Mouse (Mus musculus) 416B (cell line): ENCODE data around the gene Rptor.
A peak's percentile ranks its signal among the peaks of the same experiment; 100 is the strongest.

Source experiments
- DNase-seq: peaks from one replicate; pipeline ENCODE4 v3.0.0; 2011; ENCODE audit warnings: low read depth

The Rptor gene

GRCm38 (mm10) chr11:119738990-119739846, 136.5 kb downstream of the Rptor start:
- no peak for DNase-seq

- DNase-seq, result no peak
Observed at GRCm38 (mm10) chr11:119741401-119741800, 138.7 kb downstream of the Rptor start.

- DNase-seq, result no peak
Observed at GRCm38 (mm10) chr11:119744436-119744835, 141.7 kb downstream of the Rptor start.

DNA sequence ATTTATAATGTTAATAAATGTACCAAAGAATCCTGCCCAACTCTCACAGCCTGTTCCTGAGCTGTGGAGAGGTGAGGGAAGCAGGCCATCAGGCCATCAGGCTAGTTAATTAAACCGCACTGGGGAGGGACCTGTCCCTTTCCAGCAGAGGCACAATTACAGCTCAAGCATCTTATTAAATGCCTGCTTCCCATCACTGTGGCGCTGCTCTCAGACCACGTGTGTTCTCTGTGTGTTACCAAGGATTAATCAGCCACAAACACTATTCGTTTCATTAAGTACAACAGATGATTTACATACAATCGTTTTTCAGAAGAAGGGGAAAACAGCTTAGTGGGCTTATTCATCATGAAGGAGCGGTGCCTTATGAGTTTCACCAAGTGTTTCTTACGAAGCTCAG, 142.6 kb downstream of the Rptor start:
- no peak for DNase-seq

GRCm38 (mm10) chr11:119754459-119754858, 151.8 kb downstream of the Rptor start:
- DNase-seq, result no peak

- DNase-seq, result no peak
Observed at GRCm38 (mm10) chr11:119758214-119758613, 155.5 kb downstream of the Rptor start.

GRCm38 (mm10) chr11:119758705-119759327, 156.1 kb downstream of the Rptor start:
- DNase-seq, result no peak

DNA sequence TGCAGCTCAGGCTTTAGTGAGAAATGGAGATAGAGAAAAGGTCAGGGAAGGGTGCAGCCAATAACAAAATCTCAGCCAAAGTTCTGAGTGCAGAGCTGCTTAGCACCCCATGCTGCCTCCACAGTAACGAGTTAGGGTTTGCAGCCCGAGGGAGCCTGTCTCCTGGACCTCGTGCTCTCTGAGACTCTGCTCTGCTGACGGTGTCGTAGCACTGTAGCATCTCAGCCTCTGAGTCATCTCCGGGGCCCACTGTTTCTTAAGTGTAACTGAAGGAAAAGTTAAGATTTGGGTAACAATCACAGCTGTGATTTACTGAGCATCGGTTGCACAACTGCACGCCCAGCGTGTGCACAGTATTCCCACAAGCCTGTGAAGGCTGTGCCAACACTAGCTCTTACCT, 160.2 kb downstream of the Rptor start:
- DNase-seq, result peak; percentile 31

DNA sequence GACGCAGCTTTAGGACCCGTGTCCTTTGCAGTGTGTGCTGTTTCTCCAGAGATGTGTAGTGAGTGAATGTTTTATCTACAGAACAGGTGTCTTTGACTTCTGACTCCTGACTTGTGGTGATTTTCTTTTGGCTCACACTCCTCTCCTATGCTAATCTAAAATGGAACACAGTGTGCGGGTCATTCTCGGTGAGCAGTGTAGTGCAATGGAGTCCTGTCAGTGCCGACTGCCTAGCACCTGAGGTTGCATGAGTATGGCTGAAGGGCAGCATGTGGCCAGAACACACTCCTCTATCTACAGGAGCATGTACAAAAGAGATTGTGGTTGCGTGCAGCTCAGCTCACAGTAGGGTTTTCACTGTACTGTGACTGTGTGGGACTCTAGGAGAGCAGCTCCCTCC, 163.3 kb downstream of the Rptor start:
- DNase-seq, result no peak

- DNase-seq, result no peak
Observed at GRCm38 (mm10) chr11:119766782-119767459, 164.2 kb downstream of the Rptor start.

DNA sequence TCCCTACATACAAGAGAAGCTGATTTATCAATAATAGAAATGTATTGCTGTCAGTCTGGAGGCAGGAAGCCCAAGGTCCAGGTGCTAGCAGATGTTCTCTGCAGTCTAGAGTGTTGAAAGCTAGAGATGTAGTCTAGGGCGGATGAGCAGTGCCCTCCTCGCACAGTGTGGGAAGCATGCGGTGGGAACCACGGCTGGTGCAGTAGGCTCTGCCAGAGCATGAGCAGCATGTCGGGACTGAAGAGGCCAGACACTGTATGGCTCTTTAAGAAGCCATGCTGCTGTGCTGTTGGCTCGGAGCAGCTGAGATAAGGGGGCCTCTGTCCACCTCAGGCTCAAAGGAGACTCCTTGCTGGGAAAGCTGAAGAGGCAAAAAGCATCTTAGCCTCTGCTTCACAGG, 164.8 kb downstream of the Rptor start:
- no peak for DNase-seq

GRCm38 (mm10) chr11:119768511-119768910, 165.8 kb downstream of the Rptor start:
- DNase-seq, result no peak

DNA sequence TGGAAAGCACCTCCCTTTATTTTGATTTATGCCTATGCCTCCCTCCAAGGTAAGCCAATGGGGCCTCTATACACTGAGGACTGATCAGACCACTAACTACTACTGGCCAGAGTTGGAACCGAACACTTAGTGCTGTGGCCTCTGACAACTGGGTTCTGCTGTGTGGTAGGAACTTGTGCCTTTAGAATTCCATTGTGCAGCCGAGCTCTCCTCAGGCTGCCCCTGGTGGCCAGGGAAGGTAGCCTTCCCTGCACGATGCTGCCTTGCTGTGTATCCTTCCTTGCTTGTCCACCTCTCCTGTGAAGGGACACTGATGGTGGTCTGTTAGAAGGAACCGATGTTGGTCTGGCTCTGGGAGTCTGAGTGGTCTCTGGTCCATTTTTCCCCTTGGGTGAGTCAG, 167.0 kb downstream of the Rptor start:
- DNase-seq, result no peak

- no peak for DNase-seq
Observed at GRCm38 (mm10) chr11:119770985-119771384, 168.3 kb downstream of the Rptor start.

GRCm38 (mm10) chr11:119772896-119773295, 170.2 kb downstream of the Rptor start:
- DNase-seq, result no peak

- peak; percentile 87 for DNase-seq
Observed at GRCm38 (mm10) chr11:119775076-119775760, 172.5 kb downstream of the Rptor start.

GRCm38 (mm10) chr11:119777236-119777635, 174.5 kb downstream of the Rptor start:
- DNase-seq, result peak; percentile 84

DNA sequence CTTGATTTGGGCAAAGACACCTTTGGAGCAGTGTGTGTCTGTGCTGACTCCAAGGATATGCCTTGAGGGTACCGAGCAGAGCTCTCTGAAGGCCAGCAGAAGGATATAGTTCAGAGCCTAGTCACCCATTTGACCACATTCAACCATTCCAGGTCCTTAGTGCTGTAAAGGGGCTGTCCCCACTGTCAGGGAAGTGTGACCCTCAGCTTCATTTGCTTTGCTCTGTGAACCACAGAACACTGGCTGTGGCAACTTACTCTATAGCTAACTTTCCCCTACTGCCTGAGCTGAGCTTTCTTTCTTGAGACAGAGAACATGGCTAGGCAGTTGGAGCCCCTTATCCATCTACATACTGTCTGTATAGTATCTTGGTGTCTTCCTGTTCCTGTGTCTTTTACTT, 175.2 kb downstream of the Rptor start:
- DNase-seq, result no peak

DNA sequence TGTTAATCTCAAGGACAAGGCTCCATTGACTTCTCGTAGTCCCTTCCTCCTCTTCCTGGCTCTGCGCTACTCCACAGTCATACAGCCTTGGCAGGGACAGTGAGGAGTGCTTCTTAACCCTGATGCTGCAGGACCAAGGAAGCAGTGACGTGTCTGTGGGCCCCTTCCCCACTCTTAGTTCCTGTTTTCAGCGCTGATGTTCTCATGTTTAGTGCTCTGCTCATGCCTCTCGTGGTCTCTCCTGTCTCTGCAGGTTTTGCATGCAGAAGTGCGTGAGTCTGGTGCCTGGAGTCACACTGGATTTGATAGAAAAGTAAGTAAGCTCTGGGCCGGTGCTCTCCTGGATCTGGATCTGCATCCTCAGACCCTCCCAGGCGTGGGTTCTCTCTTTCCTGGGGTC, 177.6 kb downstream of the Rptor start:
- DNase-seq, result no peak

DNA sequence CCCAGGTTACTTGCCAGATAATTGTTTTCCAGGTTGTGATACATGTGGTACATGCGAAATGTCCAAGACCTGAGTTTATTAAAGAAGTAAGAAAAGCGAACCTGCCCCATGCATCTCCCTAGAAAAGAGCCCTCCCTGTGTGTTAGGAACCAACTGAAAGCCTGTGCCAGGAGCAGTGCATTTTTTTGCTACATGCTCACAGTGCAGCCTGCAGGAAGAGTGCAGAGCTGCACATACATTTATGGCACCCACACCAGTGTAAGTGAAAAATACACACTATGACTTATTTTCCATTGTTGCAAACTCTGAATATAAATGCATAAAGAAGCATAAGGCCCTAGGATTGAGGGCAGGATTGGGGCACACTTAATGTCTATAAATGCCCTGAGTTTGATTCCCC, 178.5 kb downstream of the Rptor start:
- DNase-seq, result no peak

GRCm38 (mm10) chr11:119781726-119782125, 179.0 kb downstream of the Rptor start:
- no peak for DNase-seq

DNA sequence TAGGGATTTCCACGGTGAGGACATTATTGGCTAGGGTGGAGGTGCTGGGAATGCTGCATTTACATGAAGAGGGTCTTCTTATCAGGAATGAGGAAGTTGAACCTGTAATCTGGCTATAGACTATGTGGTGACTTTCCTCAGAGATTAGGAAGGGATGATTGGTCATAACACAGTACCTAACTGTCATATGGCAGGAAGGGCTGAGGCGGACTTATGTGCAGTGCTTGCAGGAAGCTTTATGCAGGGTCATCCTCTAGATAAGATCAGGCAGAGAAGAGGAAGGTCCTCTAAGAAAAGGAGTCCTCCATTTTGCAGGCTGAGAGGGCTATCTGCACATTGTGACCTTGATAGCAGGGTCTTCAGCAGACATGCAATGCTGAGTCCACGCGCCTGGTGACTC, 180.9 kb downstream of the Rptor start:
- DNase-seq, result peak; percentile 82
